Mouse (Mus musculus) mammary gland, adult 2 months (tissue): ENCODE data around the gene 1700028P14Rik. TPM values are rescaled to one million over a fixed set of nuclear protein-coding genes. Genes with fewer than 3 reads are reported as not detected.

ENCODE experiments used
- polyA plus RNA-seq: library from polyadenylated mRNA; depleted of rRNA; stranded (reverse); fragments of >200 nt; gene quantifications from 2 replicates; pipeline ENCODE4 v1.2.3, GENCODE M21; 2012; ENCODE audit warnings: low replicate concordance; rRNA removed

The 1700028P14Rik gene
- polyA plus RNA-seq: not detected in 2 replicates

DNA sequence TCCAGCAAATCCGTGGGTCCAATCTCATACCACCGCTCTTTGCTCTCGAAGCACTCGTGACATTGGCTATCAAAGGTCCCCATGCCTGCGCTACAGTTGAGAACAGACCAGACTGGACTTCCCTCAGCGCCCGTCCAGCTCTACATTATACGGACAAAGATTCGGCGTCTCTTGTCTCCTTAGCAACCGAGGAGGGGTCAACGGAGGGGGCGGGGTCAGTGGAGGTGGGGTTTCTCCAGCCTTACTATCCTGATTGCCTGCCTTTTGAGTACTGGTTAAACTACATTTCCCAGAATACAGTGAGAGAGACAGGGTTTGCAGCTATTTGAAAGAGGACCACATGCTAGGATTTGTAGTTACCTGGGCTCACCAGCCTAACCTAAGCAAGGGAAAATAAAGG, at the start of gene 1700028P14Rik:
1700028P14Rik (minus strand) TSS at position 169 of the 400 bp plus-strand sequence.

DNA sequence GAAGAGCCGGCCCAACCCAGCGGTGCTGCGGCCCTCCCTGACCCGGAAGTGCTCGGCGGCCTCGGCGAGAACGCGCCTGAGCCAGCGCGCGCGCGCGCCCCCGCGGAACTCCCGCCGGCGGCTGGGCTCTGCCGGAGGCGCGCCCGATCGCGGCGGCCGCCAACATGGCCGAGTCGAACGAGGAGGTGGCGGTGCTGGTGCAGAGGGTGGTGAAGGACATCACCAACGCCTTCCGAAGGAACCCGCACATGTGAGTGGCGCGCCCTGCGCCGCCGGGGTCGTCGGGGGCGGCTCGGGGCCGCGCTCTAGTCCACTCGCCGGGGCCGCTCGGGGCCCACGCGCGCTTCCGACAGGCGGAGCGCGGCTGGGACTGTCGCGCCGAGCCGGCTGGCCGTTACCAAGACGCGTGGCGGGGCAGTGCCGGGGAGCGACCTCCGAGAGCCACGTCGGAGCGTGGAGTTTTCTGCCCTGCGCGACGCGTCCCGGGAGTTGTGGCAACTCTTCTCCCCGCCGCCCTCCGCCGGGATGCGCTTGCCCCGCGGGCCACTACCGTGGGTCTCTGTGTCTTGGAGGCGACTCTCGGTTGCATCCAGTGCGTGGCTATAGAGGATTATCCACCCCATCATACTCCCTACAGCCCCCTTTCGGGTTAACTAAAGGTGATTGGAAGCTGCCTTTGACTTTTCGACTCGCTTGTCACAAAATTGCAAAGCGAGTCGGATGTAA, 34.8 kb upstream of the 1700028P14Rik start, which contains the start of gene Ptar1:
Ptar1 (plus strand) TSS at position 134 of the 726 bp plus-strand sequence.

Other genes with a start within 250 kb of the 1700028P14Rik start
- gene Mamdc2, start 204.4 kb downstream of the 1700028P14Rik start, polyA plus RNA-seq: 2.1 and 3.5 TPM in 2 replicates
- 1.3 and 3.8 TPM in 2 replicates for gene Ptar1, start 34.6 kb upstream of the 1700028P14Rik start, polyA plus RNA-seq
- gene Apba1, start 106.1 kb upstream of the 1700028P14Rik start, polyA plus RNA-seq: 3.8 and 4.3 TPM in 2 replicates